Mouse (Mus musculus) urinary bladder, postnatal 4 days (tissue): ENCODE data around the gene Lypla2.

Experiments
- DNase-seq, 2 experiments: peaks; one replicate each; pipeline ENCODE4 v3.0.0; 2021 to 2022; ENCODE audit warnings: low spot score in 2 of 2

Gene Lypla2

DNA sequence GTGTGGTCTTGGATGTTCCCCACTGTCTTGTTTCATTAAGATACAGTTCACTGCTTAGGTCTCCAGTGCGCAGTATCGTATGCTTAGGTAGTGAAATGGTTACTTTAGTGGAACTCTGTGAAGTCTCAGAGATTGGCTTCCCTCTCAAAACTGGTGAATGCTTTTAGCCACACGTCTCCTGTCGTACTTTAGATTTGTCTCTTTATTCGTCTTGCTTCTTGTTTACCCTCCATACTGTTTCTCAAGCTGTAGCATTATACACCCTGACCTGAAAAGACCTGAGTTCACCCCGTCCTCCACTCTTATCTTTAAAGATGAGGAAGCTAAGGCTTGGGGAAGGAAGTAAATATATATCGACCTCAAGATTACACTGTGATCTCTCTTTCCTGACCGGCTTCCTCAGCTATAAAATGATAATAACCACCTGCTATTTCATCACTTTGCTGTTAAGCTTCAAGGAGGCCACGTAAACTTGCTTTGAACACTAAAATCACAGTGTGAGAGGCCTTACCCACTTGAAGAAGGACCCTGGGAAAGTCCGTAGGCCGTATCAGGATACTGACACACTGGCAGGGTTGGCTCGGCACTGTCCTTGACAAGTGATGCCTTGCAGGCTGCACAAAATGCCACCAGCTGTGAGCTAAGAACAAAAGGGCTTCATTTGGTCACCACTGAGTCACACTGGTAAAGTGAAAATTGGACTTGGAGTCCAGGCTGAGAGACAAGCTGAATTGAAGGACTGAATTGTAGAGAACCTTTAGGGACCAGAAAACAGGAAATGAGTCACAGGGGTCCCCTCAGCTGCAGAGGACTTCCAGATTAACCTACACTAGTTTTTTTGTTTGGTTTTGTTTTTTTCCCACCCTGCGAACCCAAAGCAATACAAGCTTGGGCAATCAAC is 735 bp upstream of the Lypla2 start:
- DNase-seq, result no peak

DNA sequence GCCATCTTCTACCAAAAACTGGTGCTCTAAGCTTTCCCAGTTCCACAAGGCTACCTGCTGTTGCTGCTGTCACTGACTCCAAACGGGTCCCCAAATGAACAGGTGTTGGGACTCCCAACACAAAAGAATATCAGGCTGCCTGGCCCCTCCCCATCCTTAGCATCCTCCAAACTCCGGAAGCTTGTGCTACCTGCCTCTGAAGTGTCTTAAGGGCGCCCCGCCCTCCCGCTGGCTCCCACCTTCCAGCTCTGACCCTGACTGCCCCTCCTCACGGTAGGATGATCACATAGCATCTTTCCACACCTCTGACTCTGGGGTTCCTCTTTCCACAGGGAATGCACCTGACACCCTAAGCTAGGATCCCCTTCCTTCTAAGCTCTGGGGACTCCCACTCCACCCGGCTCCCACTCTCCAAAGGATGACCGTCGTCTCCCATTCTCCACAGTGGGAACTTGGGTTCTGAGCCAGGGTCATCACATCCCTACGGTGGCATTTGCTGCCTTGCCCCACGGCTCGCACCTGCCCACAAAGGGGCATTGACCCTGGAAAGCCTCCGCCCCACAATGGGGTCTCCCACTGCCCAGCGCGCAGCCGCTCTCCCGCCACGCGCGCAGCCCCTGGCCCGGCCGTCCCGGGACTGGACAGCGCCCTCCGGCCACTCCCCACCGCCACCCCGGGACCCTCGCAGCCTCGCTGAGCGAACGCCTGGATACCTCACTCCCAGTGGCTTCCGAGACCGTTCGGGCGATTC is 446 bp downstream of the Lypla2 start:
- no peak for DNase-seq

DNA sequence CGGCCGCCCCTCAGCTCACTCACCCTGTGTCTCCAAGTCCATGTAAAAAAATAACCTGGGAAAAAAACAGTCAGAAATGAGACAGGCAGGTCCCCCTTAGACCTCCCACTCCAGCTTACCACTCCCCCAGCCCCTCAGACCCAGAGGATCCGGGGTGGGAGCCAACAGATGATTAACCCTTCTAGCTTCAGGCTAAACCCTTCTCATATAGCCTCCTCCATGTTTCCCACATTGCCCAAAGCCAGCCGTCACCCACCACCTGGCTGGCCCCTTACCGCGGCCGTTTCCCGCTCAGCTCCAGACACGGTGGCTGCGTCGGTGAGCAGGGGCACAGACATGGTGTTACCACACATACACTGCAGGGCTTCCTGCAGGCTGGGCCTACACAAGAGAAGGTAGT is 1.8 kb downstream of the Lypla2 start:
- DNase-seq, result no peak

DNA sequence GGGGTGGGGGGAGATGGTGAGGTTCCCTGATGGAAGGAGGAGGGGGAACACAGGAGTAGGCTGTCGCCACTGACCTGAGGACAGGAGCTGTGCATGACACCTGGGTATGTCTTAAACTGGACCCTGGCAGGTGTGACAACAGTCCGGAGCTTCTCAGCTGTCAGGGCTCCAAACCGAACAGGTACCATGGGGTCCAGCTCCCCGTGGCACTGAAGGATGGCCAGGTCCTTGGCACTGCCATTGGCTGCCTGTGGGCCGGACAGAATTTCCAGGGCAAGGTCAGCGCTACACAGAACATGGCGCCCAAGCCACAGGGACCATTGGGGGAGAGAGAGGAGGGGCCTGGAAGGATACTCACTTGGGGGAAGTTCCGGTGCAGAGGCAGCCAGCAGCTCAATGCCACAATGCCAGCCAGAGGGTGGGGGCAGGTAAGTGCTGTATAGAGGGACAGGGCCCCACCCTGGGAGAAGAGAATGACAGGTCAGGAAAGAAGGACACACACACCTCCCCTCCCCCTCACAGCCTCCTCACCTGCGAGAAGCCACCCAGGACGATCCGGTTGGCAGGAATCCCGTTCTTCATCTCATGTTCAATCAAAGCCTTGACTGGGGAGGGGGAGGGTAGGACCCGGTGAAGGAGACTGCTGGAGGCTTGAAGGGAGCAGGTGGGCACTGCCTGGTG is 3.2 kb downstream of the Lypla2 start:
- DNase-seq, result no peak

DNA sequence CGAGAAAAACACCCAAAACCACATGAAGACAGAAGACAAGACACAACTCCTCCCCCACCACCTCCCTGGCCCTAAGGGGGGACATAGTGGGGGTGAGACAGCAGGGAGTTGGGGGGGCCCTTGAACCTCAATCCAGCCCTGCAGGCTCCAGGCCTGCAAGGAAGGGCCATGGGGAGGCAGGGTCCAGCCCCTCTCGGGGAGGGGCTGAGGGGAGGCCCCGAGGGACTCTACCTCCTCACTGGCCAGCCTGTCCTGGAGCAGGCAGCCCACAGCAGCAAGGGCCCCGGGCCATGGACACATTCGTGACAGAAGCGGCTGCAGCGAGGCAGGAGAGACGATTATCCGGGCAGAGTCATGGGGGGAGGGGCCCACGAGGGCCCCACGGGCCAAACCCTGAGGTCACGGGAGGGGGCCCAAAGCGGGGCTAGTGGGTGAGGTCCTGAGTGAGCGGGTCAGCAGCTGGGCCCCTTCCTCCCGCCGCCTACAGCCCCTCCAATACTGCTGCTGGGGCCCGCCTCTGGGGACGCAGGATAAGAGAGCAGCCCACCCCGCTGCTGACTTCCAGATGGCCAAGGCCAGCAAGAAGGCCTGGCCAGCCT is 4.1 kb downstream of the Lypla2 start:
- DNase-seq, result no peak

DNA sequence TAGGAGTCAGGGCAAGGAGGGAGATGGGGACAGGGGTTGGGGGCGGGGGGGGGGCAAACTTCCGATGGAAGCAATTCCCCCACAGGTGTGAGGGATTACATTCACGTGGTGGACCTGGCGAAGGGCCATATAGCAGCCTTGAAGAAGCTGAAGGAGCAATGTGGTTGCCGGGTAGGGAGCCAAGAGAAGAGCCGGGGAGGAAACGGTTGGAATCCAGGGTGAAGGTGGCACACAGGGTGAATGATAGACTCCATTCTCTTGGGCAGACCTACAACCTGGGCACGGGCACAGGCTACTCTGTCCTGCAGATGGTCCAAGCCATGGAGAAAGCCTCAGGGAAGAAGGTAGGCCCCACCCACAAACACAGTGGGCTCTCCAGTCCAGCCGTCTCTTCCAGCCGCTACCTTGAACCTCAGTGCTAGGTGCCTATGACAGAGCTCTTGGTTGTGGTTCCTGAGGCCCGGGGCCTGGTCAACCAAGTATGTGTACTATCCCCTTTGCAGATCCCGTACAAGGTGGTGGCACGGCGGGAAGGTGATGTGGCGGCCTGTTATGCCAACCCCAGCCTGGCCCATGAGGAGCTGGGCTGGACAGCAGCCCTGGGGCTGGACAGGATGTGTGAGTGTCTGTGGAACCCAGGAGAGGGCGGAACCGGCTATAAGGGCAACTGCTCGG is 5.2 kb downstream of the Lypla2 start:
- no peak for DNase-seq

DNA sequence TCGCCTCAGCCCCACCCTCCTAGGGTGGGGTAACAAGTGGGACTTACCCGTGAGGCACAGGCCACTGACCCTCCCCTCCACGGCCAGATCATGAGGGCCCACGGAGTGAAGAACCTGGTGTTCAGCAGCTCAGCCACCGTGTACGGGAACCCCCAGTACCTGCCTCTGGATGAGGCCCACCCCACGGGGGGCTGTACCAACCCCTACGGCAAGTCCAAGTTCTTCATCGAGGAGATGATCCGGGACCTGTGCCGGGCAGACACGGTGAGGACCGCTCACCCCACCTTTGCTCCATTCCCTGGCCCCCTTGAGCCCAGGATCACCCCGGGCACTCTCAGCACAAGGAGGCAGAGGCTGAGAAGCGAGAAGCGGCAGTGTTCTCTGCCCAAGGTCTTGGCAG is 6.1 kb downstream of the Lypla2 start:
- no peak for DNase-seq

DNA sequence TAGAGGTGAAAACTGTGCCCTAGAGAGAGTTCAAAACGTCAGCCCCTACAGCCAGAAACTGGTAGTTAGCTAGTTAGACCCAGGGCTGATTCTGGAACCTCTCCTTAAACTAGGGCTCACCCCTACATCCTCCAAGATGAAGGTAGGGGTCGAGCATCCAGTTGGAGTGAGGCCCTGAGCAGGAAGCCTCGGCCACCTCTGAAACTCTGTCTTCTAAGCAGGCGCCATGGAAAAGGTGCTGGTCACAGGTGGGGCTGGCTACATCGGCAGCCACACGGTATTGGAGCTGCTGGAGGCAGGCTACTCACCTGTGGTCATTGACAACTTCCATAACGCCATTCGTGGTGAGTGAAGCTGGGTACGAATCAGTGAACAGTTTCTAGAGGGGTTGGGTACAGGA is 7.3 kb downstream of the Lypla2 start:
- DNase-seq, result no peak

DNA sequence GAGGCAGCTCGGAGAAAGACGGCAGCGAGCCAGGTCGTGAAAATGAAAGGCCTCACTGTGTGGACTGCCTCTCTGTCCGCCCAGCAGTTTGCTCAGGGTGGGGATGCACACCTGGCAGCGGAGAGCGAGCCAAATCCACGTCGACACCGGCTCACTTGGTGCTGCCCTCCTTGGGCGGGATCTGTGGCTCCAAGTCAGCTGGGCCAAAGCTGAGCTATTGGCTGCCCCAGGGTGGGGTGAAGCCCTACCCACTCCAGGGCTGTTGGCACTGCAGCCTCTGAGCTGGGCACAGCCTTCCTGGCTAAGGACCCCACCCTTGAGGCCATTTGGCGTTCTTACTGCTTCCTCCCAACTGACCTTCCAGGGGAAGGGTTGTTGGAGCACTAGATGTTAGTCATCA is 8.0 kb downstream of the Lypla2 start:
- peak in 1 of 2 experiments; percentile 55 for DNase-seq

DNA sequence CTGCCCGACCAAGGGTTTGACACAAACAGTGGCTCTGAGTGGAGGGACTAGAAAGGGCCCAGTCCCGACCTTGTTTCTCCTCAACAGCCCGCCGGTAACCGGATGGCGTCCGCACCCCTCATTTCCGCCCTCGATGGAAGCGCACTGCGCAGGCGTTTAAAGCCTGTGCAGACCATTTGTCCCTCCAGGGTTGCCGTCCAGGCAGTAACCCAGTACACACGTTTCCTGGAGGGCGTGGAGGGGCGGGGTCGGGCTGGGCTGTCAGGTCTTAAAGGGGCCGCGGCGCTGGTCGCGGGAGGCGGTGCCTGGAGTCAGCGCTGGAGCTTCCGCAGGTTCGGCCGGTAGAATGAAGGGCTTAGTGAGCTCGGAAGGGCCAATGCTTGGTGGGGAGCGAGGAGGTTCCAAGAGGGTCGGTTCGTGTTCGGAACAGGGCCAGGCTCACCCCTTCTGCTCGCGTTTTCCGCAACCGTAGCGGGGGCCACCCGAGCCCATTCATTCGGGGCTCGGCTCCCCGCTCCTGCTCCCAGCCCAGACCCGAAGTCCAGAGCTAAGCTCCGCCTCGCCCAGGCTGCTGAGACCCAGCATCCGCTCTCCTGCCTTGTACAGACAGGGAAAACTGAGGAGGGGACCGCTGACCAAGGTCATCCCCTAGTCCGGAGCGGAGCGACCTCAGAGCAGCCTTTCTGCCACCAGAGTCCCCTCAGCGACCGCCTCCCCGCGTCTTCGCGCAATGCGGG is 8.8 kb downstream of the Lypla2 start, which contains the start of gene Gale:
Gale (plus strand) TSS at position 271 of the 737 bp plus-strand sequence.
- peak; percentile 90 to 95 for DNase-seq

DNA sequence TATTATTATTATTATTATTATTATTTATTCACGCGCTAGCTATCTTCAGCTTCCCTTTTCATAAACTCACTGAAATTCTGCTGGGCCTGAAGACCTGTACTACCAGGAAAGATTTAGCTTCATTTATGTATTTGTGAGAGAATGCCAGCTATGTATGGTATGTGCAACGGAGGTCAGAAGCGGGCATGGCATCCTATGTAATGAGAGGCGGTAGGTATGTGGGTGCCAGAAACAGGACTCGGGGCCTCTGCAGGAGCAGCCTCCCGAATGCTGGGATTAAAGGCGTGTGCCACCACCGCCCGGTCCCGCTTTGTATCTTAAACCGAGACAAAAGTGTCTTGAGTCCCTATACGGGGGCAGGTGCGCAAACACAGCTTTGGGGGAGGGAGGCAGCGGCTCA is 9.5 kb downstream of the Lypla2 start:
- no peak for DNase-seq

DNA sequence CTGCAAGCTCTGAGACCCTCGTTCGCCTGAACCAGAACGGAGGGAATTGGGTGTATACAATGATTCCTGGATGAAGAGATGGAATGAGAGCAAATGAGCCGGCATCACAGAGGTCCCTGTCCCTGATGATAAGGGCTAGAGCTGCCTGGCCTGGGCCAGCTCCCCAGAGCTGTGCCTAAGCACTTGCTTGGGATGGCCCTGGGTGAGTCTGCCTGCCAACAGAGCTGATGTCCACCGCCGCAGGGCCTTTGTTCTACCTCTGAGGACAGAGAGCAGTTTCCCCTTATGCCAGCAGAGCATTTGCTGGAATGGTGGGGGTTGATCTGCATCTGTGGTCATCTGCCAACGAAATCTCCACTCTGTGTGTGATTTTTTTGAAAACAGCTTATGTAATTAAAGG is 10.2 kb downstream of the Lypla2 start:
- no peak for DNase-seq

DNA sequence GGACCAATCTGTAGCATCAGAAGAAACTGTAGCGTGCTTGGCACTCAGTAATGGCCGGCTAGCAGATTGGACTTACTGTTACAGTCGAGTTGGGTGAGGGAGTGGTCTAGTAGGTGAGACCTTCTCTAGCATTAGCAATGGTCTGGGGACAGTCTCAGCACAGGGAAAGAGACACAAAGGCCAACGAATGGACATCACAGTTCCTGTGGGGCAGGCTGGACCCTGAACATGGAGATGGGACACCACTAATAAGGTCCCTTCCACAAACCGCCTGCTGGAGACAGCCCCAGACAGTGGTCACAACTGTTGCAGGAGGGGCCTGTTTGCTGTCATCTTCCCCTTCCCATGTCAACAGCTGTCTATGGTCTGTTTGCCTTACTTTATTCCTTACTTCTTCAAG is 10.7 kb downstream of the Lypla2 start:
- no peak for DNase-seq

DNA sequence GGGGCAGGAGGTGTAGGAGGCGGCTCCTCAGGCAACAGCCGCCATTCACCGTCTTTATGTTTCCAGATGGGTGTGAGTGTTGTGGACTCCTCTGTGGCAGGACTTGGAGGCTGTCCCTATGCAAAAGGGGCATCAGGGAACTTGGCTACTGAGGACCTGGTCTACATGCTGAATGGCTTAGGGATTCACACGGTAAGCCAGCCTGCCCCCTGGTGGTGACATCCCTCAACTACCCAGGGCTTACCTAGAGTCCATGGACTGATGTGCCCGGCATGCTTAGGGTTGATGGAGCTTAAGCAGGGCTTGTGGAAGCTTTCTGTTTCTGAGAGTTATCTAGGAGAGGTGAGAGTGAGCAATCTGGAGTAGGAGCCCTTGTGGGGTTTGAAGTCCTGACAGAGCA is 11.7 kb downstream of the Lypla2 start:
- DNase-seq, result peak in 1 of 2 experiments; percentile 84

DNA sequence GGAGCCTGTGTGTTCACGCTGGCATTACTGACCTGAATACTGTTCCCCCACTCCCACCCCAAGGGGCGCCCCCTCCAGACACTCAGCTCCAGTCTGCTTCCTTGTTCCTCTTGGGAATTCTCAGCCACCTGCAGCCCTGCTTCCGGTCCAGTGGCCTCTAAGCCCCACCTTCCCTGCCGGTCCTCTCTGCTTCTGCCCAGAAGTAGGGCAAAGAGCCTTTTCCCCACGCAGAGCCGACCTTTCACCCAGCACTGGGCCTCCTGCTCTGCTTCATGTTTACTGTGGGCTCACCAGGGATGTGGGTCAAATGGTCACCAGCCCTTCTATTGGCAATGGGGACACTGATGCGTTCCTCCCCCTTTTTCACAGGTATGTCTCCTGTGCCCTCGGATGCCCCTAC is 14.1 kb downstream of the Lypla2 start:
- no peak for DNase-seq

DNA sequence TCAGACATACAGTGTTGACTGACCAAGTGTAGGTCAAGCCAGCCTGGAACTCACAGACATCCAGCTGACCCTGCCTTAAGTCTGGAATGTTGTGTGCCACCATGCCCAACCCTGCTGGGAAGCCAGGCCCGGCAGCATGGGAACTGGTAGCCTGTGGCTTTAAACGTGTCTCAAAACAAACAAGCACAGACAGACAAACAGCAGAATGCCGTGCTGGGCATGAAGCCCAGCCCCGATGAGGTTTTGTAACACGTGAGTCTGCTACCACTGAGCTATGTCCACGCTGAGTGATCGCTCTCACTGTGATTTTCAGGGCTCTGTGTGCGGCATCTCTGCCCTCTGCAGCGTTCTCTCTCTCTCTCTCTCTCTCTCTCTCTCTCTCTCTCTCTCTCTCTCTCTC is 16.5 kb downstream of the Lypla2 start:
- no peak for DNase-seq

DNA sequence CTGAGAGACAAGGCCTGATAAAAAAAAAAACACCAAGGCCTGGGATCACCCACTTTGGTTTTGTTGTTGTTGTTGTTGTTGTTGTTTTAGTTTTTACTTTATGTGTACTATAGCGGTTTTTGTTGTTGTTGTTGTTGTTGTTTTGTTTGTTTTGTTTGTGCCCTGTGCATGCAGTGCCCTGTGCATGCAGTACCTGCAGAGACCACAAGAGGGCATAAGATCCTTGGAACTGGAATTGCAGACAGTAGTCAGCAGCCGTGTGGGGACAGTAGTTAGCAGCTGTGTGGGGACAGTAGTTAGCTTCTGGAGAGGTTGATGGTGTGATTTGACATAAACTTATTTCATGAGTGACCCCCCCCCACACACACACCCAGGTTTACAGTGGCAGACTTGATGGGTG is 18.2 kb downstream of the Lypla2 start:
- DNase-seq, result peak in 1 of 2 experiments; percentile 79

DNA sequence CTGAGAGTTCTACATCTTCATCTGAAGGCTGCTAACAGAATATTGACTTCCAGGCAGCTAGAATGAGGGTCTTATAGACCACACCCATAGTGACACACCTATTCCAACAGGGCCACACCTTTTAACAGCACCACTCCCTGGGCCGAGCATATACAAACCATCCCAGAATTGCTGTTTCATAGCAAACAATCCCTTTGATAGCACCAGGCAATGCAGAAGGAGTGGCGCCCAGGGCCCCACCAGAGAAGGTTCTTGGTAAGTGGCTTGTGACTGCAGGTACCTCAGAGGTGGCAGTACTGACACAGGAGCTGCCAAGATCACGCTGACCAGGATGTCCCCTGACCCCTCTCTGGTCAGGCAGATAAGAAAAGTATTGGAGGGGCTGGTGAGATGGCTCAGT is 19.2 kb downstream of the Lypla2 start:
- no peak for DNase-seq

DNA sequence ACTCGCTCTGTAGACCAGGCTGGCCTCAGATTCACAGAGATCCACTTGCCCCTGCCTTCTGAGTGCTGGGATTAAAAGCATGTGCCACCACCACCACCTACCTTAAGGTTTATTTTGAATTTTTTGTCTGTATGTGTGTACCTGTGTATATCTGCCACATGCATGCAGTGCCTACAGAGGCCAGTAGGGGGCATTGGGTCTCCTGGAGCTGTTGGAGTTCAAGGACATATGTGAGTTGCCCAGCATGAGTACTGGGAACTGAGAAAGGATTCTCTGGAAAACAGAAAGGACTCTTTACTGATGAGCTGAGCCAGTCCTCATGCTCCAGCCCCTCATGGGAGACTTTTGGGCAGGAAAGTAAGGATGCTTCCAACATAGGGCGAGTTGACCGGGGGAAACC is 20.9 kb downstream of the Lypla2 start:
- DNase-seq, result no peak

DNA sequence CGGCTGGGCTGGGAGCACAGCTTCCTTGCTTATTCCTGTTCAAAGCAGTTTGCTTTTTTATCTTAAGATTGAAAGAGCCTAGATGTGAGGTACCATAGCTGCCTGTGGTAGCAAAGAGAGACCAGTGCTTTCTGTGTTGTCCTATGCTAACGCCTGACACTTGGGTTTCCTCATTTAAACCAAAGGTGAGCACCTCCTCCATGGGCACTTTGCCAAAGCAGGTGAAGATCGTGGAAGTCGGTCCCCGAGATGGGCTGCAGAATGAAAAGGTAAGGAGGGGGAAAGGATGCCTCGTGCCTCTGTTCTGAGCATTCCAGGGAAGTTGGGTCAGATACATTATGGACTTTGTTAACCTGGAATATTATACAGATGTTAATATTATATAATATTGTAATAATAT is 22.1 kb downstream of the Lypla2 start:
- no peak for DNase-seq

DNA sequence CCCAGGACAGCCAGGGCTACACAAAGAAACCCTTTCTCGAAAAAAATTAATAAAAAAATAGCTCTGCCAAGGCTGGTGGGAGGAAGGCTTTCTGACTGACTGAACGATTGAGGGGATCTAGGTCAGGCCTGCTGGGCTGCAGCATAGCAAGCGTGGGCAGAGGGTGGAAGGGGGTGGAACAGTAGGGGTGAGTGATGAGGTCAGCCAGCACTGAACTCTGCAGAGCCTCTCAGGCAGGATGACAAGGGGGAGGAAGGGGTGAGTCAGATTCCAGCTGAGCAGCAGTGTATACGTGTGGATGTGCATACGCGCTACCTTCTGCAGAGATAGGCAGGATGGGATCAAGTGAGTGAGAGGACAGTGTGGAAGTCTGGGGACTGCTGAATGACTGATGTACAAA is 22.5 kb downstream of the Lypla2 start:
- no peak for DNase-seq
